Mouse (Mus musculus): ENCODE measurements around the gene Asic2.

- TF ChIP-seq CTCF (IDR thresholded peaks at IDR 0.05; ENCODE audit: low read depth, low read length) (peak; percentile 67; the same call in 1 of the 2 replicates), POLR2A (IDR thresholded peaks at IDR 0.05; ENCODE audit: extremely low read depth, insufficient read depth, low read length) (no peak)
Observed at GRCm38 (mm10) chr11:80906456-80906855, 1061.8 kb downstream of the Asic2 start.

Measured in liver, adult 2 months (tissue).